Mouse (Mus musculus) c-Kit-positive CD71-positive TER-119-positive erythroid progenitor cells, embryonic 14.5 days (primary cell): ENCODE measurements around the gene Prex1.
"Not testable (repeated sequence)": the region's sequence is repeated elsewhere in the genome, so short reads cannot be mapped to it uniquely, and the experiment has no call there.

Experiments used
- DNase-seq: peaks from one replicate; pipeline ENCODE4 v3.0.0-alpha.2; 2013; ENCODE audit warnings: low spot score

Prex1 gene

DNA sequence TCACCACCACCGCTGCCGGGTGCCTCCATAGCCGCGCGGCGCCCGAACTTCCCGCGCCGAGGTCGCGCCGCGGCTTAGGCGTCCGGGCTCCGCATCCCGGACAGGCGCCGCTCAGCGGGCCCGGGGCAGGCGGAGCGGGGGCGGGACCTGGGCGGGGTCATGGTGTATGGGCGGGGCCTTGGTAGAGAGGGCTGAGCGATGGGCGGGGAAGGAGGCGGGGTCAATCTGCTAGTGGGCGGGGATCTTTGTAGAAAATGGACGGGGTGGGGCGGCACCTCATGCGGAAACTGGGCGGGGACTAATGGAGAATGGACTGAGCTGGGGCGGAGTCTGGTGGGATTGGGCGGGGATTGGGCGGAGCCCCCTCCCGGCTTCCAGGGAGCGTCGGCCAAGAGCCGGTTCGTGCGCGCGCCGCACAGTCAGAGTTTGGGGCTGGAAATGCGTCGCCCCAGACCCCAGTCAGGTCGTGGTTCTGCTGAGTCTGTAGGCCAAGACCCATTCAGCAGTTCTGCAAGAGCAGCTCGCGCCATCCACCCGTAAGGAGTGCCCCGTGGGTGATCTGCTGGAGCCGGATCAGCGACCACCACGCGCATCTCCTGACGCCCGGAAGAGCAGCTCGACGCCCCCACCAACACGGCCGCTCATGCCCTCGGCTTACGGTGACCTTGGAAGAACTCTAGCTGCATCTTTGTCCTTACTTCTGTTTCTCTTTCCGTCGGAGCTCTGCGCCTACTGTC, at the start of gene Prex1:
Gene Prex1, minus strand, starts transcription at position 143 of the 737 bp plus-strand sequence.
- peak; percentile 98 for DNase-seq

DNA sequence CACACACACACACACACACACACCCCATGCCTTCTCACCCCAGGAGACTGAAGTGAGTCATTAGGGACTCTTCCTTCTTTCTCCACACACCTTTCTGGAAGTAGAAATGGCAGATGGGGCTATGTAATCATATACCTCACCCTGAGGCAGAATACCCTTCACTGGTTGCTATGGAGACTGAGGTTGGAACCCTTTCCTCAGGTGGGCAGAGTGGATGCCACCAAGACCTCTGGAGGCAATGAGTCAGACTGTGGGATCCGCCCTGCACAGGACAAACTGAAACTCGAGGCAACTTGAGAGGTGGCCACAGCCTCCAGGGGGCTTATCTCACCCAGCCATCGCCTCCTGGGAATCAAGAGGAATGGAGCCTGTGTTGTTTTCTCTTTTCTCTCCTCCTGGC, 44.3 kb upstream of the Prex1 start:
- DNase-seq = no peak

- no peak for DNase-seq
Measured at GRCm38 (mm10) chr2:166754760-166755159, 41.1 kb upstream of the Prex1 start.

GRCm38 (mm10) chr2:166754194-166754593, 40.6 kb upstream of the Prex1 start:
- no peak for DNase-seq

GRCm38 (mm10) chr2:166750620-166751191, 37.1 kb upstream of the Prex1 start:
- DNase-seq = no peak

DNA sequence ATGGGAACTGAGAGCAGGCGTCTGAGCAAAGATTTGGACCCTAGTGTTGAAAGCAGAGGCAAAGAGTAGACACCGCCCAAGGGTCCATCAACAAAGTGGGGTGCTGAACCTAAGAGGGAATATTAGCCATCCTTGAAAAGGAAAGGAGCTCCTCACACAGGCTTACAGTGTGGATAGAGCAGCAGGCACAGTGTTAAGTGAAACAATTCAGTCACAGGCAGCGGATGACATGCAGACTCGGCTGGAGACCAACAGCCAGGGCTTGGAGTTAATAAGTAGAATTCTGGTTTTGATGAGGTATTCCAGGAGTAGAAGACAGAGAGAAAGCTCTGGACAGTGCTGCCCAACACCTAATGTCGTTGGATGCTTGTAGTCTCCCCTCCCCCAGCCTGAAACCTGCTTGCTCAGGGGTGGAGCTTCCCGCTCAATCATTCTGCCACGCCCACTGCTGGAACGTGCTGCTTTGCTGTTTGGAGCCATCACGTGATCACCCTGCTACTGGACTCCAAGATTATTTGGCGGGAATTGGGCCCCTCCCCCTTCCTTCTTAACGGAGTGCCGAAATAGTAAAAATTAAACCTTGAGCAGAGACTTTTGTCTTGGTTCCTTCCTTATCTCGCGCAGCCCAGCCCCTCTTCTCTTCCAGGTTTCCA, 32.8 kb upstream of the Prex1 start:
- DNase-seq = peak; percentile 60

DNA sequence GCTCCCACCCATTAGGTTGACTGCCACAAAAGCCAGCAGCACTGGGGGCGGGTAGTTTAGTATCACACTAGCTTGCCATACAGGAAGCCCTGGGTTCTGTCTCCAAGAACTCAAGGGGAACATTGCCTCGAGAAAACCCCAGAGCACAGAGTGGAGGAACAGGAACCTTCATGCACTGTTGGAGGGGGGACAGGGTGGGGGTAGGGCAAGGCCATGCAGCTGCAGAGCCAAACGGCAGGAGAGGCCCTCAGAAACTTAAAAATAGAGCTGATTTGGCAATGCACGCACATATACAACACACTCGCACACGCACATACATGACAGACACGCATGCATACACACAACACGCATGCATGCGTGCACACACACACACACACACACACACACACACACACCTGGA, 32.2 kb upstream of the Prex1 start:
- no peak for DNase-seq

- no peak for DNase-seq
Measured at GRCm38 (mm10) chr2:166744433-166744832, 30.8 kb upstream of the Prex1 start.

GRCm38 (mm10) chr2:166743504-166743903, 29.9 kb upstream of the Prex1 start:
- DNase-seq = no peak

DNA sequence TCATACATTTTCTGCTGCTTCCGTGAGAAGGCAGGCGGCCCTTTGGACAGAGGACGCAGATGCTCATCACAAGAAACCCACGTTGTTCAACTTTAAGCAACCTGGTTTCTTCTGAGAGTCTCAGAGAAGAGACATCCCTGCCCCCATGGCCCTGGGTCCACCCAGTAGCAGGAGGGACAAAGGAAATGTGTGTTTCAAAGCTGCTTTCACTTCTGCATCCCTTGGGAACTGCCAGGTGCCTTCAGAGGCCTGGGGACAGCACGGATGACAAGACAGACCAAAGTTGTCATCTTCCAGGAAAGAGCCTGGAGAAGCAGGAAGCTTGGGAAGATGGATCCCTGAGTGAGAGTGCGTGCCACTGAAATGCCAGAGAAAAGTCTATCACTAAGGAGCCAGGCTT, 27.8 kb upstream of the Prex1 start:
- DNase-seq = no peak

DNA sequence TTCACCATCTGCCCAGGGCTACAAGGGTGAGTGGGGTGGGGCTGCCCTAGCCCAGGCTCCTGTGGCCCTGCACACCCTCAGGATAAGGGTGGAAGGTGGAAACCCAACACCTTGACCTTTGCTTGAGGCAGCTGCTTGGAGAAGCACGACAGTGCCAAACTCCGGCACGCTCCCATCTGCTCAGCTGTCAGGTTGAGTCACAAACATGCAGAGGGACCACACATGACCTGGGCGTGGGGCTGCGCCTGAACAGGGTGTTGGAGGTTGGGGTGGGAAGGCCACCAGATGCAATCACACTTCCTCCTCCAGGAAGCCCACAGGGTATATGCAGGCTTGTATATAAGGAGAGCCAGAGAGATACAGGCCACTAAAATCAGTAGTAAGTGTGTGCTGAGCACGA, 26.8 kb upstream of the Prex1 start:
- DNase-seq = no peak

- DNase-seq = no peak
Measured at GRCm38 (mm10) chr2:166737307-166737706, 23.7 kb upstream of the Prex1 start.

- DNase-seq = no peak
Measured at GRCm38 (mm10) chr2:166735469-166736001, 21.9 kb upstream of the Prex1 start.

DNA sequence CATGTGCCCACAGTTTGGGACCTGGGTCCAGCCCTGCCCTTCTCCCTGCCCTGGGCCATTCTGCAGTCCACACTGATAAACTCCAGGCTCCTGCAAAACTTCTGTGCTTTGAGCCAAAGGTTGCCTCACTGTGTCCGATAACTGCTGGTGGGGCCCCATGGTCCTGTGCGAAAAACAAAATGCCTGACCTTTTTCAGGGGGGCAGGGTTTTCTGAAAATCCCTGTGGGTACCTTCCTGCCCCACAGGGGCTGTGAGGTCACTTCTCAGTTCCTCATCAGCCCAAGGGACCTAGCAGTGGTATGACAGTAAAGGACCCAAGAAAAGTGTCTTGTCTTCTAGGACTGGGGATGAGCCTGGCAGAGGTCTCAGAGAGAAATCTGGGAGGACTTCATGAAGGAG, 19.2 kb upstream of the Prex1 start:
- no peak for DNase-seq

GRCm38 (mm10) chr2:166732146-166732545, 18.5 kb upstream of the Prex1 start:
- no peak for DNase-seq

DNA sequence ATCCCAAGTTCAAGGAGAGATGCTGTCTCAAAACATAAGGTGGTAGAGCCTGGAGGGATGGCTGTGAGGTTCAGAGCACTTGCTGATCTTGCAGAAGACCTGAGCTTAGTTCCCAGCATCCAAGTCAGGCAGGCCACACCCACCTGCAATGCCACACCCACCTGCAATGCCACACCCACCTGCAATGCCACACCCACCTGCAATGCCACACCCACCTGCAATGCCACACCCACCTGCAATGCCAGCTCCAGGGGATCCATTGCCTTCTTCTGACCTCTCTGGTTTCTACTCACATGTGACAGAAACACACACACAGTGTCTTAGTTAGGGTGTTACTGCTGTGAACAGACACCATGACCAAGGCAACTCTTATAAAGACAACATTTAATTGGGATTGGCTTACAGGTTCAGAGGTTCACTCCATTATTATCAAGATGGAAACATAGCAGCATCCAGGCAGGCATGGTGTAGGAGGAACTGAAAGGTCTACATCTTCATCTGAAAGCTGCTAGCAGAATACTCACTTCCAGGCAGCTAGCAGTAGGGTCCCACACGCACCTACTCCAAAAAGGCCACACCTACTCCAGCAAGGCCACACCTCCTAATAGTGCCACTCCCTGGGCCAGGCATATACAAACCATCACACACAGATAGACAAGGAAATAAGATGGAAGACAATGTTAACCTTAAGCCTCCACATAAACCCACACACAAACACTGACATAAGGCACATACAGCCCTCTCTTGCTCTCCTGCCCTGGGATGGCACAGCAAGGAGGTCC, 17.7 kb upstream of the Prex1 start:
- DNase-seq = not testable (repeated sequence)

DNA sequence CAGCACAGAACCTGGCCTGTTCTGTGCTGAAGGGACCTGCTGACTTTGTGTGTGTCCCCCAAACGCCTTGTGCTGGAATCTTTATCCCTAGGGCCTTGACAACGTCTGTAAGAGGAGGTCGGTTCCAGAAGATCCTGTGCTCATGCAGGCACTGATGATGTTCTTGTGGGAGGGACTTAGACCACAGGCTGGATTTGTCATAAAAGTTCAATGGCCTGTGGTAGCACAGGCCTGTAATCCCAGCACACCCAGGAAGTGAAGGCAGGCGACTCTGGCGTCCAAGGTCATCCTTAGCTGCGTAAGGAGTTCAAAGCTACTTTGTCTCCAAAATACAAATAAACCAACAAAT, 16.9 kb upstream of the Prex1 start:
- no peak for DNase-seq

- no peak for DNase-seq
Measured at GRCm38 (mm10) chr2:166729656-166730566, 16.3 kb upstream of the Prex1 start.

DNA sequence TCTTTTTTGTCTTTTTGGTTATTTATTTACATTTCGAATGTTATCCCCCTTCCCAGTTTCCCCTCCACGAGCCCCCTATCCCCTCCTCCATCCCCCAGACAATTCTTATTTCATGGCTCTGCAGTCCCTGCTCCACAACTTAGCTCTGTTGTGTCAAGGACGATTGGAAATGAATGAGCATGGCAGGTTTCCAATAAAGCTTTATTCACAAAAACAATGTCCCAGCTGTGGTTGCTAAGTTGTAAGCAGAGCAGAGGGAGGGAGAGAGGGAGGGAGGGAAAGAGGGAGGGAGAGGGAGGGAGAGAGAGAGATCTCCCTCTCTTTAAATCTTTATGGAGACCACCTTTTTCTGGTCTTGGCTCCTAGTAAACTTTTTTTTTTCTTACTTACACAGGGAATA, 15.4 kb upstream of the Prex1 start:
- DNase-seq = no peak

DNA sequence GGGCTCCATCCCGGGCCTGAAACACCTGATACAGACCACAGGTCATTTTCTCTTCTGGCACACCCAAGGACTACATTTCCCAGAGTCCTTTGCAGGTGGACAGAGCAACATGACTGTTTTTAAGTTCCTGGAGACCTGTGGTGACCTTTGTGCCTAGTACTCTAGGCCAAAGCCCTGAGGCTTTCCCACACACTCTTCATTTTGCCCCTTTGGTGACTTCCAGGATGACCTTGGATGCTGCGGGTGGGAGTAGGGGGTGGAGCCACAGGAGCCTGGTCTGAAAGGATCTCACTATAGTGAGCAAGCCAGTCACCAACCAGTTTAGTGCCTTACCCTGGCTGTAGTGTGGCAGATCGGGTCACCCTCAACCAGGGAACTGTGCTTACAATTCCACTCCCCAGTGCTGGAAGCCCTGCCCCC, 14.6 kb upstream of the Prex1 start:
- no peak for DNase-seq

DNA sequence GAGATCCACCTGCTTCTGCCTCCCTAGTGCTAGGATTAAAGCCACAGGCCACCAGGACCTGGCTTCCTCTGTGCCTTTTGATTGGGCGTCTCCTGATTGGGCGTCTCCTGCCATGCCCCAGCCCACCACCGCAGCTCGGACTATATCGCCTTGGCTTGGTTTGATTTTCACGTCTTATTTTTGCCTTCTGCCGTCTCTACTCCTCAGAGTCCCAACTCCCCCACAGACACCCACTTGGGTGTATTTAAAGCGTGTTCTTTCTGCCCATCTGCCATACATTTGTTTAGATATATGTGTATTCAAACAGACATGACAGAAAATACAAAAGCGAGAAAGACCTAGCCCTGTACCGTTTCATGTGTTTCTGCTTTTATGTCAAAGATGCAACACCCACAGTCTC, 14.2 kb upstream of the Prex1 start:
- no peak for DNase-seq
